Mouse (Mus musculus): ENCODE measurements around the gene Ago1. TPM values are rescaled to one million over a fixed set of nuclear protein-coding genes. Genes with fewer than 3 reads are reported as not detected.

Gene Ago1
- polyA plus RNA-seq, 1 experiment from 2014 or later: 3.4 TPM

DNA sequence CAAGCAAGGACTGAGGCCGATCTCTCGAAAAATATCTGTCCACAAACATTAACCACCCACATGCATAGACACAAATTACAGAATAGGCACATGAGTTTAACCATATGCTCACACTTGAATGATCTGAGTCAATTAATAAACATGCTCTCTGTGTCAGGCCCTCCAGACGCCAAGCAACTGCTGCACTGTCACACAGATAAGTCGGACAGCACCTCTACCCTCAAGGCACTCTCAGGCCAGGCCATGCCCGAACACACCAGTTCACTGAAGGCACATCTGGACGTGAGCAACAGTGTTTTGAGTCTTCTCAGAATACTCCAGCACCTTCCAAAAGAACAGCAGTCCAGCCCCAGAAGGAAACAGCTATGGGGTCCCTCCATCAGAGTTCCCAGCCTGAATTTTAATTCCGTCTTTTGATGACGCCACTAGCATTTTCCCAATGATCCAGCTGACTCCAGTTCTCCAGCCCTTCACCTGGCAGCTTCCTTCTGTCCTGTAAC, 2.1 kb downstream of the Ago1 start:
- Histone ChIP-seq H3K36me3 (no peaks in the 10 kb centered on the region), H3K4me1 (peaks cover 48% of the 10 kb centered on the region), H3K27ac (peak overlapping the region; percentile 49; the same call in 1 of the 2 replicates), H3K4me3 (peak overlapping the region; percentile 38), H3K9me3 (no peaks in the 10 kb centered on the region), H3K27me3 (ENCODE audit: insufficient read depth, poor library complexity, severe bottlenecking) (no peaks in the 10 kb centered on the region)
- DNase-seq (ENCODE audit: low spot score): no peak
- WGBS: 30% methylated on average over 8 of the region's 8 CpGs

DNA sequence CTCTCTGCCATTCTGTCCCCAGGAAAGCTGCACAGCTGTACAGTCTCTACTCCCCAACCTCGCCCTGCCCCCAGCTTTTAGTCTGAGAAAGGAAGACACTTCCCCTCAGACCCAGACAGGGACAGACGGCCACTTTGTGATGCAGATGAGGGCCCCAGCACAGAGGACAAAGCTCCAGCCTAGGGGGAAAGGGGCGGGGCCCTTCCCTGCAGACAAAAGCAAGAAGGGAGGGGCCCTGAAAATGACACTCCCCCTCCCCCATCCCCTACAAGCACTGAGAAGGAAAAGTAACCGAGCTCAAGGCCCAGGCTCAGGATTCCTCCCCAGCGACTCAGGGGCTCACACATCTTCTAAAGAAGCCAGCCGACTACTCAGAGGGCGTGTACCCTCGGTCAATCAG, 2.5 kb downstream of the Ago1 start:
- H3K4me1 ChIP-seq: peaks cover 48% of the 10 kb centered on the region
- WGBS: 7% methylated on average over 8 of the region's 8 CpGs
- H3K4me3 ChIP-seq: peak overlapping the region; percentile 38
- H3K27ac ChIP-seq: peak overlapping the region; percentile 49; the same call in 1 of the 2 replicates
- no peaks in the 10 kb centered on the region for H3K9me3 ChIP-seq
- no peaks in the 10 kb centered on the region for H3K36me3 ChIP-seq
- DNase-seq (ENCODE audit: low spot score): peak; percentile 78
- no peaks in the 10 kb centered on the region for H3K27me3 ChIP-seq (ENCODE audit: insufficient read depth, poor library complexity, severe bottlenecking)

DNA sequence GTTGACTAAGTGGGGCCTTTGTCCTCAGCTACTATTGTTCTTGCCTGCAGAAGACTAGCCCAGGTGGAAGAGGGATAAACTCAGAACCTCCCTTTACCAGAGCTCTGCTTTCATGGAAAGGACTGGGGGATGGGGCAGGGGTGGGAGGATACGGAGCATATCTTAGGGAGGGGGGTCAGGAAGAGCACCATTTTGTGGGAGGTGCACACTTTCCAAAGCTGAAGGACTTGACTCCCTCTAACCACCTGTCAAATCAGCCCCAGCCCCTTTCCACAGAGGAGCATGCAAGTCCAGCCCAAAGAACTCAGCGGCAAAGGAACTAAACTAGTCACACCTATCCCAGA, 3.5 kb downstream of the Ago1 start:
- Histone ChIP-seq H3K27me3 (ENCODE audit: insufficient read depth, poor library complexity, severe bottlenecking) (no peaks in the 10 kb centered on the region), H3K4me3 (0 out of 2 replicates have a peak overlapping the region, but pooled peaks have one; percentile 9), H3K27ac (no peak overlapping the region), H3K9me3 (no peaks in the 10 kb centered on the region), H3K36me3 (peaks cover 6% of the 10 kb centered on the region), H3K4me1 (peaks cover 48% of the 10 kb centered on the region)
- DNase-seq (ENCODE audit: low spot score): no peak
- 15% methylated on average over 2 of the region's 2 CpGs for WGBS

GRCm38 (mm10) chr4:126464189-126464891, 4.0 kb downstream of the Ago1 start:
- WGBS: 32% methylated on average over 4 of the region's 4 CpGs
- peaks cover 11% of the 10 kb centered on the region for H3K36me3 ChIP-seq
- H3K9me3 ChIP-seq: no peaks in the 10 kb centered on the region
- H3K27me3 ChIP-seq (ENCODE audit: insufficient read depth, poor library complexity, severe bottlenecking): no peaks in the 10 kb centered on the region
- DNase-seq (ENCODE audit: low spot score): no peak
- peak overlapping the region; percentile 36; the same call in 1 of the 2 replicates for H3K27ac ChIP-seq
- H3K4me3 ChIP-seq: no peak overlapping the region
- H3K4me1 ChIP-seq: peaks cover 52% of the 10 kb centered on the region

DNA sequence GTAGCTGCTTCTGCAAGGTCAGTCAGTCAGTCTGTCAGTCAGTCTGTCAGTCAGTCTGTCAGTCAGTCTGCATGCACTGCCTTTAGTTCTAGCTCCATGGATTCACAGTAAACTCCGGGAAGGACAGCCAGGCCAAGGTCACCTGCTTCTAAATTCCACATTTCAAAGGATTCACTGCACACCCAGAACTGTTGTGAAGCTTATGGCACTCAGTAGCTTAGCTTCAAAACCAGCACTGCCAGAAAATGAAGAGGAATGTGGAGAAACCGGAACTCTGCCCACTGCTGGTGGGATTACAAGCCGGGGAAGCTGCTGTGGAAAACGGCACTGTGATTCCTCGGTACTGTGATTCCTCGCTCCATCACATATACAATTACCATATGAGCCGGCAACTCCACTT, 12.9 kb downstream of the Ago1 start:
- no peak for DNase-seq (ENCODE audit: low spot score)
- no peak overlapping the region for H3K27ac ChIP-seq
- peaks cover 87% of the 10 kb centered on the region for H3K36me3 ChIP-seq
- no peak overlapping the region for H3K4me3 ChIP-seq
- no peaks in the 10 kb centered on the region for H3K9me3 ChIP-seq
- WGBS: 91% methylated on average over 7 of the region's 7 CpGs
- H3K27me3 ChIP-seq (ENCODE audit: insufficient read depth, poor library complexity, severe bottlenecking): no peaks in the 10 kb centered on the region
- H3K4me1 ChIP-seq: 0 out of 2 replicates have a peak, but pooled peaks cover 4% of the 10 kb centered on the region

- Histone ChIP-seq H3K4me1 (0 out of 2 replicates have a peak, but pooled peaks cover 3% of the 10 kb centered on the region), H3K27ac (no peak overlapping the region), H3K4me3 (no peak overlapping the region), H3K9me3 (no peaks in the 10 kb centered on the region), H3K36me3 (peaks cover 84% of the 10 kb centered on the region), H3K27me3 (ENCODE audit: insufficient read depth, poor library complexity, severe bottlenecking) (no peaks in the 10 kb centered on the region)
- 90% methylated on average over 5 of the region's 5 CpGs for whole genome bisulfite sequencing
- no peak for DNase-seq (ENCODE audit: low spot score)
These were observed 13.7 kb downstream of the Ago1 start for GRCm38 (mm10) chr4:126454547-126455254.

DNA sequence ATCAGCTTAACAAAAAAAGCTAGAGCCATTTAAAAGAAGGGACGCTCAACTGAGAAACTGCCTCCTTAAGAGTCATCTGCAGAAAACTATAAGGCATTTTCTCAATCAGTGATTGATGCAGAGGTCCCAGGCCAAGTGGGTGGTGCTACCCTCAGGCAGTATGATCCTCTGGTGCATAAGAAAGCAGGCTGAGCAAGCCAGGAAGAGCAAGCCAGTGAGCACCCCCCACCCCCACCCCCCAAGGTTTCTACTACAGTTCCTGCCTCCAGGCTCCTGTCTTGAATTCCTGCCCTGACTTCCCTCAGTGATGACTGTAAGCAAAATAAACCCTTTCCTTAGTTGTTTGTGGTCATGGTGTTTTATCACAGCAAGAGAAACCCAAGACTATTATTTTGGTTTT, 18.1 kb downstream of the Ago1 start:
- Histone ChIP-seq H3K36me3 (peaks cover 74% of the 10 kb centered on the region), H3K4me1 (no peaks in the 10 kb centered on the region), H3K9me3 (no peaks in the 10 kb centered on the region), H3K27ac (no peak overlapping the region), H3K27me3 (ENCODE audit: insufficient read depth, poor library complexity, severe bottlenecking) (no peaks in the 10 kb centered on the region), H3K4me3 (no peak overlapping the region)
- DNase-seq (ENCODE audit: low spot score): no peak
- WGBS: 97% methylated on average over 1 of the region's 1 CpGs

DNA sequence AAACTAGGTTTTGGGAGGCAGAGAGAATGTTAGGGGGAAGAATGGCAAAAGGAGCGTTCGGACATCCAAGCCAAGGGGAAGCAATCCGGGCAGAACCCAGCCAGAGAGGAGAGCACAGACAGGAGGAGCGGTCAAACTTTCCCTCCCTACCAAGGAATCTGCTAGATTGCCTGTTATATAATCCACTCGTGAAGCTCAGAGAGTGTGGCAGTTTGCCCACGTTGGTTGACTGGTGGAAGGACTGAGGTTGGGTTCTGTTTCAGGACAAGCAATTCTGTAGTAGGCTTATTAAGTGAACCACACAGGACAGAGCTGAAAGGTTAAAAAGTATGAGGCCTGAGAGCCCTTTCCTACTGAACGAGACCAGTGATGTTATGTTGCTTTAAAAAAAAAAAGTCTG, 21.3 kb downstream of the Ago1 start:
- DNase-seq (ENCODE audit: low spot score): no peak
- Histone ChIP-seq H3K4me3 (no peak overlapping the region), H3K4me1 (peaks cover 3% of the 10 kb centered on the region; the same call in 1 of the 2 replicates), H3K27ac (no peak overlapping the region), H3K36me3 (peaks cover 56% of the 10 kb centered on the region), H3K9me3 (no peaks in the 10 kb centered on the region), H3K27me3 (ENCODE audit: insufficient read depth, poor library complexity, severe bottlenecking) (no peaks in the 10 kb centered on the region)
- WGBS: 87% methylated on average over 7 of the region's 7 CpGs

- WGBS: 38% methylated on average over 3 of the region's 3 CpGs
- H3K27me3 ChIP-seq (ENCODE audit: insufficient read depth, poor library complexity, severe bottlenecking): no peaks in the 10 kb centered on the region
- H3K27ac ChIP-seq: no peak overlapping the region
- H3K4me3 ChIP-seq: no peak overlapping the region
- no peaks in the 10 kb centered on the region for H3K9me3 ChIP-seq
- H3K4me1 ChIP-seq: peaks cover 3% of the 10 kb centered on the region; the same call in 1 of the 2 replicates
- peaks cover 68% of the 10 kb centered on the region for H3K36me3 ChIP-seq
- no peak for DNase-seq (ENCODE audit: low spot score)
These were observed 23.9 kb downstream of the Ago1 start for GRCm38 (mm10) chr4:126444528-126444927.

DNA sequence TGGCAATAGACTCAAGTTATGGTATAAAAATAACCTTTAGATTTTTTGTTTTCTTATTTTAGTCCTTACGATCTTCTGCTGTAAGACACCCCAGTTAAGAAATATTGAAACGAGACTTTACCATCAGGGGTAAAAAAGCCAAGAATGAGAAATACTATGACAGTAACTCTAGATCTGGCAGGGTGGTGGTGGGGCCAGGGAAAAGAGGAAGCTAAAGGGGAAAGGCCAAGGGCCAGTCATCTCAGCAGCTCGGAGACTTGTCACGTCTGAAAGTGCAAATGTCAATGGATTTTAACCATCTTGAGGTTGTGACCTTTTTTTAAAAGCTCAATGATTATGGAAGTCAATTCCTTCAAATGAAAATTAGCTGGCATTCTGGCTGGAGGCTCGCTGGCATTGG, 30.1 kb downstream of the Ago1 start:
- no peak for DNase-seq (ENCODE audit: low spot score)
- H3K4me1 ChIP-seq: 0 out of 2 replicates have a peak, but pooled peaks cover 3% of the 10 kb centered on the region
- peaks cover 55% of the 10 kb centered on the region for H3K36me3 ChIP-seq
- H3K27ac ChIP-seq: no peak overlapping the region
- H3K27me3 ChIP-seq (ENCODE audit: insufficient read depth, poor library complexity, severe bottlenecking): no peaks in the 10 kb centered on the region
- 78% methylated on average over 5 of the region's 5 CpGs for WGBS
- H3K4me3 ChIP-seq: no peak overlapping the region
- H3K9me3 ChIP-seq: no peaks in the 10 kb centered on the region

- Histone ChIP-seq H3K27me3 (ENCODE audit: insufficient read depth, poor library complexity, severe bottlenecking) (no peaks in the 10 kb centered on the region), H3K4me3 (no peak overlapping the region), H3K36me3 (peaks cover 36% of the 10 kb centered on the region), H3K27ac (no peak overlapping the region; the same call in 1 of the 2 replicates), H3K9me3 (no peaks in the 10 kb centered on the region), H3K4me1 (0 out of 2 replicates have a peak, but pooled peaks cover 3% of the 10 kb centered on the region)
- DNase-seq (ENCODE audit: low spot score): no peak
- WGBS: 25% methylated on average over 2 of the region's 2 CpGs
These were observed 32.1 kb downstream of the Ago1 start for GRCm38 (mm10) chr4:126436268-126436667.

DNA sequence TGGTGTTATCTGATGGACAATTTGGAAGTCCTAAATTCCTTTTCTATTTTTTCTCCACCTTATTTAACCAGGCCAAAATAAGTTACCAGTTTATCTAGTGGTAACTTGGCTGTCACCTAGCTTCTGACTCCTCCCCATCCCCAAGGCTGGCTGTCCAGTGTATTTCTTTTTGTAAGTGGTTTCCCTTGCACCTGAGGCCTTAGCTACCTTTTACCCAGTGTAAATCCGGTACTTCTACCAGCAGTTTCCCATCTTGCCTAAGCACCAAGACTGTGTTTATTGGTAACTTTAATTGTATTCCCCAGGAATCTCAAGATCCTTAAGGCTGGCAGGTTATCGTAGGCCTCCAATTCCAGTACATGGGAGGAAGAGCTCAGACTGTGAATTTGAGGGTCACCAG, 34.3 kb downstream of the Ago1 start:
- Histone ChIP-seq H3K9me3 (no peaks in the 10 kb centered on the region), H3K4me1 (0 out of 2 replicates have a peak, but pooled peaks cover 3% of the 10 kb centered on the region), H3K4me3 (no peak overlapping the region), H3K27me3 (ENCODE audit: insufficient read depth, poor library complexity, severe bottlenecking) (no peaks in the 10 kb centered on the region), H3K27ac (no peak overlapping the region), H3K36me3 (peaks cover 14% of the 10 kb centered on the region)
- WGBS: 87% methylated on average over 2 of the region's 2 CpGs
- DNase-seq (ENCODE audit: low spot score): no peak

GRCm38 (mm10) chr4:126433175-126433574, 35.2 kb downstream of the Ago1 start:
- no peak overlapping the region for H3K27ac ChIP-seq
- H3K27me3 ChIP-seq (ENCODE audit: insufficient read depth, poor library complexity, severe bottlenecking): no peaks in the 10 kb centered on the region
- peaks cover 7% of the 10 kb centered on the region; the same call in 1 of the 2 replicates for H3K4me1 ChIP-seq
- no peak for DNase-seq (ENCODE audit: low spot score)
- 83% methylated on average over 4 of the region's 4 CpGs for WGBS
- H3K4me3 ChIP-seq: no peak overlapping the region
- 0 out of 2 replicates have a peak, but pooled peaks cover 6% of the 10 kb centered on the region for H3K36me3 ChIP-seq
- no peaks in the 10 kb centered on the region for H3K9me3 ChIP-seq
